In genomic region chr4:87711185-87711827, GRCm38 (mm10) we compare ENCODE assay signal across 11 mouse cellular contexts.
"Had no signal": no experiment of that assay in that cellular context is flagged by ENCODE, and none has a peak within 500 bp of the region (broad histone marks: within the 10 kb centered on the region; RNA-seq: fewer than 3 reads in every experiment).

No protein-coding gene starts in this region.

- DNase-seq: retina, postnatal 1 day; right cerebral cortex, adult 18-20 months; right cerebral cortex, postnatal 14 days; right cerebral cortex, postnatal 25 days; right cerebral cortex, postnatal 4 days; spleen, adult 18-20 months; thymus, adult 2 months; thymus, postnatal 14 days; thymus, postnatal 25 days; thymus, postnatal 36 days; thymus, postnatal 4 days had no signal
